Comparison of ENCODE assay signal across 7 mouse cellular contexts in genomic region chr11:50358950-50359861, GRCm38 (mm10). TPM values are rescaled to one million over a fixed set of nuclear protein-coding genes. Genes with fewer than 3 reads are reported as not detected.
DNase-seq lines count a peak whose midpoint lies in the region; ATAC-seq lines count a peak whose summit lies in the region.

No protein-coding gene starts in this region.

- peak overlapping the region; percentile 61 for H3K27ac ChIP-seq in forebrain, embryonic 15.5 days (replicated peaks)
- H3K27ac ChIP-seq in hindbrain, embryonic 11.5 days (ENCODE audit: low read depth, low read length): no peak overlapping the region

- H3K4me3 ChIP-seq in forebrain, embryonic 15.5 days: peak overlapping the region; percentile 56
- peak overlapping the region; percentile 51 for H3K4me3 ChIP-seq in hindbrain, embryonic 11.5 days (ENCODE audit: low read depth, low read length)

- DNase-seq in Muller cell, postnatal 12 days (ENCODE audit: inconsistent ontology term): peak; percentile 49
- DNase-seq in cerebellum, adult 11 months: peak; percentile 52
- peak; percentile 75 for DNase-seq in hindbrain, embryonic 11.5 days (ENCODE audit: low spot score)
- peak; percentile 49 to 63 for DNase-seq in layer of hippocampus, postnatal 25 days (ENCODE audit: extremely low spot score in 1 of 2, low spot score in 1 of 2)
- DNase-seq in lung, postnatal 14 days: peak; percentile 55
- peak; percentile 77 for DNase-seq in right cerebral cortex, adult 18-20 months

- H3K4me1 ChIP-seq in forebrain, embryonic 15.5 days: peaks cover 5% of the 10 kb centered on the region
- no peaks in the 10 kb centered on the region for H3K4me1 ChIP-seq in hindbrain, embryonic 11.5 days (replicated peaks; ENCODE audit: control insufficient read depth, insufficient read depth, low read length)

- peak overlapping the region; percentile 52 for H3K9ac ChIP-seq in forebrain, embryonic 15.5 days (replicated peaks)
- peak overlapping the region; percentile 56 for H3K9ac ChIP-seq in hindbrain, embryonic 11.5 days (ENCODE audit: low read depth, low read length)

- no peaks in the 10 kb centered on the region for H3K27me3 ChIP-seq in forebrain, embryonic 15.5 days
- H3K27me3 ChIP-seq in hindbrain, embryonic 11.5 days (ENCODE audit: control insufficient read depth, insufficient read depth, low read length): peaks cover 4% of the 10 kb centered on the region; the same call in 1 of the 2 replicates

- peak overlapping the region; percentile 81 for H3K4me2 ChIP-seq in forebrain, embryonic 15.5 days (replicated peaks)
- H3K4me2 ChIP-seq in hindbrain, embryonic 11.5 days (replicated peaks; ENCODE audit: low read depth, low read length): peak overlapping the region; percentile 67

- no peaks in the 10 kb centered on the region for H3K36me3 ChIP-seq in forebrain, embryonic 15.5 days
- H3K36me3 ChIP-seq in hindbrain, embryonic 11.5 days (ENCODE audit: control insufficient read depth, insufficient read depth, low read length): no peaks in the 10 kb centered on the region

- ATAC-seq in forebrain, embryonic 15.5 days (replicated peaks): peak; percentile 78
- peak; percentile 27; the same call in 1 of the 2 replicates for ATAC-seq in hindbrain, embryonic 11.5 days (ENCODE audit: low FRiP score)

- no peaks in the 10 kb centered on the region for H3K9me3 ChIP-seq in forebrain, embryonic 15.5 days
- H3K9me3 ChIP-seq in hindbrain, embryonic 11.5 days (ENCODE audit: control insufficient read depth, low read length): no peaks in the 10 kb centered on the region

- 1% methylated on average over 74 of the region's 74 CpGs for WGBS in forebrain, embryonic 15.5 days
- 4% methylated on average over 68 of the region's 74 CpGs for WGBS in hindbrain, embryonic 11.5 days

RNA-seq across cellular contexts. Expression of gene Cby3, which starts 4.9 kb away (rescaled TPM):
- polyA plus RNA-seq in forebrain, embryonic 15.5 days (2015; fragmentation: Nextera tagmentation; extraction: Ambion mirVana): 1.2 and 1.9 TPM in 2 replicates
- polyA plus RNA-seq in hindbrain, embryonic 11.5 days (2014; fragmentation: Nextera tagmentation; extraction: Ambion mirVana): 0.22 and 0.51 TPM in 2 replicates
- under 1 TPM in 1 of 2 experiments, not detected in 1; 0.42 TPM for total RNA-seq in layer of hippocampus, postnatal 25 days (2021)

RNA-seq across cellular contexts. Expression of gene Hnrnph1, which starts 17.6 kb away (rescaled TPM):
- 664 and 668 TPM in 2 replicates for polyA plus RNA-seq in forebrain, embryonic 15.5 days (2015; fragmentation: Nextera tagmentation; extraction: Ambion mirVana)
- polyA plus RNA-seq in hindbrain, embryonic 11.5 days (2014; fragmentation: Nextera tagmentation; extraction: Ambion mirVana): 854 and 865 TPM in 2 replicates
- total RNA-seq in layer of hippocampus, postnatal 25 days (2021): 100 to 1,000 TPM; 241 to 264 TPM

RNA-seq across cellular contexts. Expression of gene Canx, which starts 33.7 kb away (rescaled TPM):
- polyA plus RNA-seq in forebrain, embryonic 15.5 days (2015; fragmentation: Nextera tagmentation; extraction: Ambion mirVana): 241 and 250 TPM in 2 replicates
- polyA plus RNA-seq in hindbrain, embryonic 11.5 days (2014; fragmentation: Nextera tagmentation; extraction: Ambion mirVana): 242 and 267 TPM in 2 replicates
- 100 to 1,000 TPM; 390 to 437 TPM for total RNA-seq in layer of hippocampus, postnatal 25 days (2021)
